Mouse (Mus musculus): Measurements from ENCODE around the gene Lrrc74b. TPM values are rescaled to one million over a fixed set of nuclear protein-coding genes. Genes with fewer than 3 reads are reported as not detected.
"Not testable (repeated sequence)": the region's sequence is repeated elsewhere in the genome, so short reads cannot be mapped to it uniquely, and the experiment has no call there.

Lrrc74b gene
- total RNA-seq, 2 experiments from 2014 or later: 0.67 to 1.6 TPM

DNA sequence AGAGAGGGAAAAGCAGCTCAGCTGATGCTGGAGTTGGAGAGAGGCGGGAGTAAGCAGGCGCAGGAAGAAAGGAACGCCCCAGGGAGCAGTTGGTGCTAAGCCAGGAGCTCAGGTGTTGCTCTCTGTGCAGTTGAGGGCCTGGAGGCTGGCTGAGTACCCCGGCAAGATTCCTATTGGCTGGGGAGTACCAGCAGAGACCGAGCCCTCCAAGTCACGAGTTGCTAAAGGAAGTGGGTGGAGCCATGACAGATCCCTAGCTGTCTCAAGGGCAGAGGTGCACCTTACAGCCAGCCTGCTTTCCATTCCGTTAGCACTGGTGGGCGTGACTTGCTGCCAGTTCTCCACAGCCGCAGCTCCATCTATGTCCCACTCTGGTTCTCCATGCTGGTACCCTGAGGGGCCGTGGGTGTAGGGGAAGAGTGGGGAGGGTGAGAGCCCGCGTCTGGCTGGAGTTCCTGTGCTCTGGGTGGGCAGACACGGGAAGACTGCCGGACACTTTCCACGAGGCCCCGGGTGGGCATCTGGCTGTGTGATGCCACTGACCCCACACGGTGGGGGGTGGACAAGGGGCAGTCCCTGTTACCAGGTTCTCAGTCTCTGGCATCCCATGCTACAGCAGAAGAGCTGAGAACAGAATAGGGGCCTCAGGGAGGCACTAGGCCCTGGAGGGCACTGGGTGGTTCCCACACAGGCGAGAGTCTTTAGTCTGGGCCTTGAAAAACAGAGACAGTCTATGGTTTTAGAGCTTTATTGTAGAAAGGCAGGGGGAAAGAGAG is 6.9 kb downstream of the Lrrc74b start:
- no peak for DNase-seq (ENCODE audit: low spot score in 2 of 2)

DNA sequence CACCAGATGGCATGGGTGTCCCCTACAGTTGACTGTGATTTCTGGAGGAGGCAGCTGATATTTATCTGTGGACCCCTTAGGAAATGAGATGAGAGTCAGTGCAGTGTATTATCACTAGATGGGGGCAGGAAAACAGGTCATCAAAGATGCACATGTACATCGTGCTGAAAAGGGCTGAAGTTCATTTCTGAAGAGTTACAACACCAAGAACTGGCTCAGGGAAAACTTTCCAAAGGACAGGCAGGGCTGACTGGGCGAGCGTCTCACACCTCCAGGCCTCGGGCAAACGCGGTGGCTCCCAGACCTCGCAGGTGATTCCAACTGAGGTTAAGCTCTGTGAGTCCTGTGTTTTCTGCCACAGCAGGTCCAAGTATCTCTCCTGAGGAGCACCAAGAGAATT is 8.2 kb downstream of the Lrrc74b start:
- DNase-seq (ENCODE audit: low spot score in 2 of 2): no peak

DNA sequence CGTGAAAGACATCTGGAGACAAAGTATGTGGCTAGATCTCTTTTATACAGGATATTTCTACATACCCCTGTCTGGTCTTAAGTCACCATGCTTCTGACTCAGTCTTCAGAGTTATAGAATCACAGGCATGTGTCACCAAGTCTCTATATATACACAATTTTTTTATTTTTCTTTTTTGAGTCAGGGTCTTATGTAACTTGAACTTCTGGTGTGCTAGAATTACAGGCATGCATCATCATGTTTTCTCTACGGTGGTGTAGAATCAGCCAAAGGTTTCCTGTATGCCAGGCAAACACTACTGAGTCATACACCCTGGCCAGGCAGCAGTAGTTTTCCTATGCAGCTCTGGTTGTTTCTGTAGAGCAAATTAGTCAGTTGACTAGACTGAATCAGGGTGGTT is 18.4 kb downstream of the Lrrc74b start:
- DNase-seq (ENCODE audit: low spot score in 2 of 2): no peak

DNA sequence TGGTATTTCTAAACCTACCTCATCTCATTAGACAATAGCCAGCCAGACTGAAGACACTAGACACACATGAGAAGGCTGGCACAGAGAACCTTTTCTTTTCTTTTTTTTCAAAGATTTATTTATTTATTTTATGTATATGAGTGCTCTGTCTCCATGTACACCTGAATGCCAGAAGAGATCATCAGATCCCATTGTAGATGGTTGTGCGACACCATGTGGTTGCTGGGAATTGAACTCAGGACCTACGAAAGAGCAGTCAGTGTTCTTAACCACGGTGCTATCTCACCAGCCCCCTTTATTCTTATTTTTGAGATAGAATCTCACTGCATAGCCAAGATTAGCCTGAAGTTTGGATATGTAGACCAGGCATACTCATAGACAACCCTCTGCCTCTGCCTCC is 24.5 kb downstream of the Lrrc74b start:
- DNase-seq (ENCODE audit: low spot score in 2 of 2): no peak

DNA sequence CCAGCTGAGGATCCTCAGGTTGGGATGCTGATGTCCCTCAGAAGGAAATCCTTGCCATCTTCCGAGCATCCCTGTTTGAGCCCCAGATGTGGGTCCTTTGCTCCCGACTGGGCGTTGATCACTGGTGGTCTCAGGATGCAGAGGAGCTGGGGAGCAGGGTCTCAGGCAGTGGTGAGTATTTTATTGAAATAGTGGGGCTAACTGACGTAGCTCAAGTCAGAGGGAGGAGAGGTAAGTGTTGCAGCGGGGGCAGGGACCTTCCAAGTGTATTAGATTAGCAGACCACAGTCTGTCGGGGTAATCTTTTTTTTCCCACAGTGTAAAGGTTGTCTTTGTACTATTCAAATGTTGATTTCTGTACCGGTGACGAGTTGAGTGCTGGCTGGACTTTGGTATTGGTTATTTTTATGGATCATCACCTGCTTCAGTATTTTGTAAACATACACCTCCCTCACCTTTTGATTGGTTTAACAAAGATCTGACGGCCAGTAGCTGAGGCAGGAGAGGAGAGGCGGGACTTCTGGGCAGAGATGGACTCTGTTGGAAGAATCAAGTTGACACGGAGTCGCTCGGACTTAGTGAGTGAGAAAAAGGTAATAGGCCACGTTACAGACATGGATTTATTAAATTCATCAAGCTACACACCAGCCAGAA is 28.2 kb downstream of the Lrrc74b start:
- no peak for DNase-seq (ENCODE audit: low spot score in 2 of 2)

DNA sequence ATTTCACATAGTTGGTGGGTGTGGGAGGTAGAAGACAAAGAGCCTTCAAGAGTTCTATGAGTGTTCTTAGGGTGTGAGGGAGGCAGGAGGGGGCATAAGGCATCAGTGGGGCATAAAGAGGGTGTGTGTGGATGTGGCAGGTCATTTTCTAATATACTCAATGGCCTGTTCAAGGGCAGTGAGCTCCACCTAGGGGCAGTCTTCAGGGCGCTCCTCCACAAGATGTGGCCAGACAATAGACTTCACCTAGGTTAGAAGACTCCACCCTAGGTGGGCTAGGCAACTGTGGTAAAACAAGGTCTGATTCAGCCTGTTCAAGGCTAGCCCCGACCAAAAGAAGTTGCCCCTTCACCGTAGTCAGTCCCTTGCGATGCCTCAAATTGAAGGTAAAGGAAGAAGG is 28.8 kb downstream of the Lrrc74b start:
- DNase-seq (ENCODE audit: low spot score in 2 of 2): no peak

DNA sequence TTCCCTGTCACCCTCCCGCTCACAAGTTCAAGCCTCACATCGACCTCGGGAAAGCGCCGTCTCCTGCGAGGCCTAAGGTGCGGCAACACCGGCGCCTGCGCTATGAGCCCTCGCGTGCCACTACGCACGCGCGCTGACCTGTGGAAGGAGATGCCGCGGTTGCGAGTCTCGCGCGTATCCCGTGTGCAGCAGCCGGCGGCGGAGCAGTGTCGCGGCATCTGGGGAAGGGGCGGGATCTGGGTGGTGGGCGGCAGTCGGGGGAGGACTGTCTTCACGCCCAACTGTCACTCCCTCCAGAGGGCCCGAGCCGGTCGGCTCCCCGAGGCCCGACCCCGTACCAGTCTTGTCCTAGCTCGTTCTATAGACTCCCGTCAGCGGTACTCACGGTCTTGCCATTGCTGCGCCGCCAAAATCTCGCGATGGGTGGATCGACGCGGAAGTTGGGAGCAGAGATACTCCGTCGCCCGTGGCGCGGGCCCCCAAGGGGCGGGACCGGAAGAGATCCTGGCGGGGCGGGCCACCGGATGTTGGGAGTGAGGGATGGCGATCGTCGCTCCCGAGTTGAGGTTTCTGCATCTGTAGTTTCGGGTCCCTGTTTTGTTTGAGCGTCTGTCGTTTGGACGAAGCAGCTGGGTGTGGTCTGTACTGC is 30.3 kb downstream of the Lrrc74b start, which contains the start of gene Thap7:
Gene Thap7 (minus strand): TSS at position 497 of the 649 bp plus-strand sequence.
- DNase-seq (ENCODE audit: low spot score in 2 of 2): peak; percentile 96 to 98

DNA sequence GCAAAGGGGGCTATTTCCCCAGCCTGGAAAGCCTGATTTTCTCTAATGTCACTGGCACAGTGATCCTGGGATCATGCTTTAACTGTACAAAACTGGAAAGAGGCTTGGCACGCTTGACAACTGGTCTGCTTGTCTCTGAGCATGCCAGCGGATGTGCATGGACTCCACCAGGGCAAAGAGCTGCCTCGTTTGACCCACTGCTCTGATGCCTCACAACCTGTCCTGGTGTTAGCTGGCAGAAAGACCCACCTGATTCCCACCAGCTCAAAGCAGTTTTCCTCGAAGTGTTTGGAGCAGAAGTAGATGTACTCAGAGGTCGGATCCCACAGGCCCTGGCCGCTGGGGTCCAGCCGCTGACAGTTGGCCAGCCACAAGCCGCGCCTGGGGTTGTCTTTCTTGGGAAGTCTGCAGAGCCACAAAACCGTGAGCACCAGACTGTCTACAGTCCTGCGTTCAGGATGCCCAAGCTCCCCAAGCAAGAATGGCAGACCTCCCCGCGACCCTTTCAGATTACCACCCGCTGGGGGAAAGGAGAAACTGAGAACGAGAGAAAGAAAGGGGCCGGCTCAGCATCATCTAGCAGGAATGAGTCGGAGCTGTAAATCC is 31.0 kb downstream of the Lrrc74b start:
- DNase-seq (ENCODE audit: low spot score in 2 of 2): no peak

DNA sequence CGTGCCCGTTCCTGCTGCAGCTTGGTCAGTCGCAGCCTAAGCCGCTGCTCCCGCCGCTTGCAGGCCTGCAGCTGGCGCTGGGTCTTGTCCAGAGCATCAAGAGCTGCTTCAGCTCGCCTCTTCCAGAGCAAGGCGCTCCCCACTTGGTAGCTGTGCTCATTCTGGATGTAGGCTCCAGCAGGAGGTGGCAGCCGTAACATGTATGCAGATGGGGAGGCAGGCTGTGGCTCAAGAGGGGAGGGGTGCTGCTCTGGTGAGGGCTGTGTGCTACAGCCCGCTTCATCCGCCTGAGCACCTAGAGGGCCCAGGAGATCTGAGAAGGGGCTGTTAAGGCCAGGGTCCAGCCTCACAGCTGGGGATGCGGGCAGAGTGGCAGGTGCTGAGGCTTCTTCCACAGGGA is 32.8 kb downstream of the Lrrc74b start:
- DNase-seq (ENCODE audit: low spot score in 2 of 2): no peak

DNA sequence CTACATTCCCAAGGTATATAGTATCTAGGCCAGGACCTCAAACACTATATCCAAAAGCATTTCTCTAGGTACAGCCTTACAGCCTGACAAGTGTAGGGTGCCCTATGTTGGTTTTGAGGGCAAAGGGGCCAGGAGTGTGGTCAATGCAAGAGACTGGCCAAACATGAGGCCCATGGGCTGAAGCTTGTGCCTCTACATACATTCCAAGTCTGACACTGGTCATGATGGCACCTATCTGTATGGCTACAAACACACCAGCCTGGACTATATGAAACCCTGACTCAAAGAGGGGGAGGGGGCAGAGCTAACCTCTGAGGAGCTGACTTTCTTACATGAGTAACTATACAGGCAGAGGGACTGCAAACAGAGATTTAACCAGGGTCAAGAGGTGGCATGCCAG is 33.4 kb downstream of the Lrrc74b start:
- no peak for DNase-seq (ENCODE audit: low spot score in 2 of 2)

DNA sequence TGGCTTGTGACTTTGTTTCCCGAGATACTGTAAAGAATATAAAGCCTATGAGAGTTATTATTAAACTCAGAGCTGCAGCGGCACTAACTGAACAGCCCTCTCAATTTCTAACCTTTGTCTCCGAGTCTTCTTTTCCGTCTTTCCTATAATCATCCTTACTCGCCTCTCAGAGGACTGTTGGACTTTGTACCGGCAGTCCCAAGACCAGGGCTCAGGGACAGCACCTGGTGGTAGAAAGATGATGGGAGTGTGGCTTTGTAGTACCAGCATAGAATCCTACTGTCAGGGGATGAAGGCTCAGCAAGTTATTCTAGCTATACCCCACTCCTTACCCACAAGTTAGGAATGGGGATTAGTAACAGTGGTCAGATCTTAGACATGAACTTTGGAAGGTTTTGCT is 34.8 kb downstream of the Lrrc74b start:
- no peak for DNase-seq (ENCODE audit: low spot score in 2 of 2)

DNA sequence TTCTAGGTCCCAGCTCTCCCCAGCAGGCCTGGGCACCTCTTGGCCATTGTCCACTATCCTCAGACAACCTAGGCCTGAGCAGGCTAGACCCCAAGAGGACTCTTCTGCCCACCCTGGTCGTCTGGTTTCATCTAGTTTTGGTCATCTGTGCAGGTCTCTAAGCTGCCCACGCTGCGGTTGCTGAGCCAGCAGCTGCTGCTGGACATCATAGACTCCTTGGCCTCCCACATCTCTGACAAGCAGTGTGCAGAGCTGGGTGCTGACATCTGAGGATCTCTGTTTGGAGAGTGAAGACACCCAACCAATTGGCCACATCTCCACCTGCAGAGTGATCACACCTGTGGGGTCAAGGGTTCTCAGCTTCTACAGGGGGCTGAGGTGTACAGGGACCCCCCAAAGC is 35.5 kb downstream of the Lrrc74b start:
- DNase-seq (ENCODE audit: low spot score in 2 of 2): no peak

DNA sequence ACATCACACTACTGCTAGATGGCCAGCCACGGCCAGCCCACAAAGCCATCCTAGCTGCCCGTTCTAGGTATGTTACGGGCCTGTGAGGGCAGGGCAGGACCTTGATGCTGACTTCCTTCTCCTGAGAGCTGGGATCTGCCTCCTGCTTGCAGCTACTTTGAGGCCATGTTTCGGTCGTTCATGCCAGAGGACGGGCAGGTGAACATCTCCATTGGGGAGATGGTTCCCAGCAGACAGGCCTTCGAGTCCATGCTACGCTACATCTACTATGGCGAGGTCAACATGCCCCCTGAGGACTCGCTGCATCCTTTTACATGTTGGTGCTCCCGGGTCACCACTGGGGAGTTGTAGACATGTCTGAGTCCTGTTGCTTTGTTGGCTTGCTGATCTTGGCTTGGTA is 36.9 kb downstream of the Lrrc74b start:
- DNase-seq (ENCODE audit: low spot score in 2 of 2): no peak

DNA sequence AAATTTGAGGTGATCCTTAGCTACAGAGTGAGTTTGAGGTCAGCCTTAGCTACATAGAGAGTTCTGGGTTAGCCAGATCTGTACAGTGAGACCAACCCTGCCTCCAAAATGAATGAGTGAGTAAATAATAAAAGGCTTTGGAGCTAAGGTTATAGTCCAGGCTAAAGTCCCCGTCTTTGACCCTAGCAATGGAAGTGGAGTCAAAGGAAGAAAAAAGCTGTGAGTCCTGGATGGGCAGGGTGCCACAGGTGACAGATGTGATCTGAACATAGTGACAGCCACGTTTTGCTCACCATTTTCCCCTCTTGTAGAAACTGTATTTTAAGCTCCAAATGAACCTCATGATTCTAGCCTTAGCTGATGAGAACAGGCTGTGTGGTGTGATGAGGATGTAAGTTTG is 42.1 kb downstream of the Lrrc74b start:
- DNase-seq (ENCODE audit: low spot score in 2 of 2): no peak

DNA sequence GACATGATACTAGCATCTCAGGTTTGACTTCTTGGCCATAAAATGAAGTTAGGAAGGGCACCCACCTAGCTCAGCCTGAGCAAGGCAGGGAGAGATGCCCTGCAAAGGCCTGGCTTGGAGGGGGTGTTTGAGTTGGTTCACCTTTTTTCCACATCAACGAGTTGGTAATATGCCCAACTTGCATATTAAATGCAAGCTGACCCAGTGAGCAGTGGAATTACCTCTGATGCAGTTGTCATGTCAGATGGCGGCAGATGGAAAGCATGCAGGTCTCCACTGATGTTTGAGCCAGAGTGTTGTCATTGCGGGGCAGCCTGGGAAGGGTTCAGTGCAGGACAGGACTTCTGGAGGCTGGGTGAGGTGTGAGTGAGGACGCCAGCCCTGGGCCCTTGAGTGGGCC is 49.6 kb downstream of the Lrrc74b start:
- no peak for DNase-seq (ENCODE audit: low spot score in 2 of 2)

DNA sequence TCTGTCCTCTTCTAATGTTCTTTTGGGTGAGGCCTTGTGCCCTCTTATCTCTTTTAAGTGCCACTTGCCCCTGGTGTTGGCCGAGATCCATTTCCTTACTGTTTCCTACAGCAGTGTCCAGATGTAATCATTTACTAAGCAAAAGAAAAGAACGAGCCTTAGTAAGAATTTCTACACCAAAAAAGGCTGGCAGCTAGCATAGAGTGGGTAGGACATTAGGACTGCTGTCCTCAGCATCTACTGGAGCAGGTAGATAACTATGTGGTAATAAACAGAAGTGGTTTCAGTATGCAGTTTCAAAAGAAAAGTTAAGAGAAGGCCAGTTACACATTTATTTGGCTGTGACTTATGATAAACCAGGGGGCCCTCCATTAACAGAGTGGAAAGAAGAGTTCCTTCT is 50.4 kb downstream of the Lrrc74b start:
- no peak for DNase-seq (ENCODE audit: low spot score in 2 of 2)

DNA sequence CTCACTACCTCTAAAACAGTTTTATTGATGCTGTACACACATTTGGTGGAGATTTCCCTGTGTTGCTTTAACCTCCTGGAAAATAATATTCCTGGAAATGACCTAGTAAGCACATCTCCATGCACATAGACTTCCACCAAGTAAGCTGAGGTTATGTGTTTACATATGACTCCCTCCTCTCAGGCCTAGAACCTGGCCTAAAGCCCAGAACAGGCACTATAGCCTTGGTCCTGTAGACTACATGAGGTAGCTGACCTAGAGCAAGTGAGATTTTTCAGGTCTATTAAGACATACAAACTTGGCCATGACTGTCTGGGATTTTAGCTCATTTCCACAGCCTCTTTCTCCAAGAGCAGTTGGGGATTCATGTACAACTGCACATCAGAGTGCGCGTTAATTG is 50.9 kb downstream of the Lrrc74b start:
- no peak for DNase-seq (ENCODE audit: low spot score in 2 of 2)

DNA sequence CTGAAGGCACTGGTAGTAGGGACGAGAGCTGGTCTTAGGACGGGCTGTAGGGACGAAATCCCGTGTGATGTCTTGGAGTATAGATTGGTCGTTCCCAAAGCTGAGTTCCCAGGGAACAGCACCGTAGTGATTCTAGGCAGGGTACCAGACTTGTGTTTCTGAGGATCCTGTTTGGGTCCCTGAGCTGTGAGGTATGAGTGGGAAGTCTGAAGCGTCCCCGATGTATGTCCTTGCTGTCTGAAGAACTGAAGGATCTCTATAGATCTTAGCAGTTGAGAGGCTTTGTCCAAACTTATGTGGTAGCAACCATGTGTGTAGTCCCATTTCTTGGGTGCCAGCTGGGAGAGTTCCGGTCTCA is 51.8 kb downstream of the Lrrc74b start:
- peak in 1 of 2 experiments; percentile 34 for DNase-seq (ENCODE audit: low spot score in 2 of 2)

DNA sequence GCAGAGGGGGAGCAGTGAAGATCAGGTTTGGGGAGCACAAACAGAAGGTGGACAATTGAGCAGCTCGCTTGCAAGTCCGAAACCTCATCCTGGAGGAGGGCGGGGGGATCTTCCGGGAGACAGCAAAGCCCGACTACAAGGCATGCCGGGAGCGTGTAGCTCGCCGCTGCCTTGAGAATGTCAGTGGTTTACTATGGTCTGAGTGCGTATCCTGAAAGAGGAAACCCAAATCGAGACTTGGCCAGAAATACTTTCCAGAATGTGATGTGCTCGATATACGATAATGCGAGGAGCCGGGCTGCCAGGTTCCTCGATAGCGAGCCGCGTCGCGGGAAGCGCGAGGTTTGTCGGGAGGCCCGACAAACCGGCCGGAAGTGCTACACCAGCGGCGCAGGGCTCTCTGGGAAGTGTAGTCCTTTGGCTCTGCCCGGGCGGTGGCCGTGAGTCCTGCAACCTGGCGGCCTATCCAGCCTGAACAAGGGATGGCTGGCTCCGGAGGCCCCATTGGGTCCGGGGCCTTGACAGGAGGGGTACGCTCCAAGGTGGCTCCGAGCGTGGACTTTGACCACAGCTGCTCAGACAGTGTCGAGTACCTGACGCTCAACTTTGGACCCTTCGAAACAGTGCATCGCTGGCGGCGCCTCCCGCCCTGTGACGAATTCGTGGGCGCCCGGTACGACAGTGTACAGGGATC is 52.4 kb downstream of the Lrrc74b start, which contains the start of gene Lztr1:
Gene Lztr1 (plus strand): TSS at position 143 of the 694 bp plus-strand sequence.
- peak; percentile 90 to 95 for DNase-seq (ENCODE audit: low spot score in 2 of 2)

DNA sequence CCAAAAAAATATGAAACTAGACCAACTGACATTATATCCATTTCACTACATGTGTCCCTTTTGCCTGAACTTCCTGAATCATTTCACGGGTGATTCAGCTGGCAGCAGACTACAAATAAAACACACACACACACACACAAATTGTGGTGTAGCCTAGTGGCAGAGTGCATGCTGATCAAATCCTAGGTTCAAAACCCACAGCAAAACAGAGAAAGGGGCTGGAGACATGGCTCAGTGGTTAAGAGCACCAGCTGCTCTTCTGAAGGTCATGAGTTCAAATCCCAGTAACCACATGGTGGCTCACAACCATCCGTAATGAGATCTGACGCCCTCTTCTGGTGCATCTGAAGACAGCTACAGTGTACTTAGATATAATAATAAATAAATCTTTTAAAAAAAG is 53.0 kb downstream of the Lrrc74b start:
- DNase-seq (ENCODE audit: low spot score in 2 of 2): not testable (repeated sequence)

DNA sequence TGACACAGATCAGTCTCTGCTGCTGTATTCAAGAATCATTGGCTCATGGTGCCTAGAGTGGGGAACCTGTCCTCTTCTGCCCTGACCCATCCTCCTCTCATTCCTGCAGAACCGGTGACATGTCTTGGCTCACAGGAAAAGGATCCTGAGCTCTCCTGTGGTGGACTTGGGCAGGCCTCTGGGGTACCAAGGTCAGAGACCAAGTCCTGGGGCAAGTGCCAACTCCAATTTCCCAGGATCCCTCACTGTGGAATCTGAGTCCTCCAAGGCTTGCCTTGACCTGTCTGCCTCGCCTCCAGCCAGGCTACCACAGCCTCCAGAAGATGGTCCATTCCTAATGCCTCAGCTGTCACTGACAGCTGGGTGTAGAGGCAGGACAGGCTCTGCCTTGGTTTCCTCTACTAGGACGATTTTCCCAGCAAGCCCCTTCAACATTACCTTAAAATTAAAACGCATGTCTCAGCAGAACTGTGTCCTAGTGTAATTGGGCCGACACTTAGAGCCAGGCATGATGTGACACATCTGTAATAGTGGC is 54.0 kb downstream of the Lrrc74b start:
- DNase-seq (ENCODE audit: low spot score in 2 of 2): no peak

Measured in layer of hippocampus, postnatal 14 days (tissue).